Mouse (Mus musculus) spleen, adult 2 months (tissue): ENCODE measurements around the gene Dab2ip. TPM values are rescaled to one million over a fixed set of nuclear protein-coding genes. Genes with fewer than 3 reads are reported as not detected.

Experiments
- DNase-seq, 2 experiments: peaks; one replicate each; pipeline versions ENCODE4 v3.0.0 to v3.0.0-alpha.2; 2012 to 2021; ENCODE audit warnings: low spot score in 2 of 2, low read depth in 1 of 2
- H3K27ac ChIP-seq: fragments of 200-500 bp; 2 replicates; pipeline ENCODE4 v1.5.1; 2012; ENCODE audit warnings: low read length, inconsistent platforms; ENCODE audit not compliant: insufficient read depth
- H3K27me3 ChIP-seq: fragments of 200-500 bp; 2 replicates; pipeline ENCODE4 v1.6.1; 2012; ENCODE audit warnings: mild to moderate bottlenecking, moderate library complexity, low read length, inconsistent platforms; ENCODE audit not compliant: control insufficient read depth, insufficient read depth
- H3K36me3 ChIP-seq: fragments of 200-500 bp; 2 replicates; pipeline ENCODE4 v1.6.1; 2012; ENCODE audit warnings: mild to moderate bottlenecking, low read length, inconsistent platforms; ENCODE audit not compliant: control insufficient read depth, insufficient read depth
- H3K4me1 ChIP-seq: fragments of 200-500 bp; 2 replicates; pipeline ENCODE4 v1.6.1; 2011; ENCODE audit warnings: inconsistent platforms; ENCODE audit not compliant: control insufficient read depth, insufficient read depth, insufficient read length
- H3K4me3 ChIP-seq: fragments of 200-500 bp; 2 replicates; pipeline ENCODE4 v1.5.1; 2011; ENCODE audit warnings: mild to moderate bottlenecking, inconsistent platforms; ENCODE audit not compliant: insufficient read depth, insufficient read length; ENCODE audit errors: extremely low read depth
- CTCF ChIP-seq: fragments of 200-500 bp; IDR thresholded peaks from 2 replicates; pipeline ENCODE4 v1.5.1; 2011; ENCODE audit warnings: mild to moderate bottlenecking, inconsistent platforms; ENCODE audit not compliant: insufficient read depth, insufficient read length, insufficient replicate concordance; ENCODE audit errors: extremely low read depth
- POLR2A ChIP-seq: fragments of 200-500 bp; IDR thresholded peaks from 2 replicates; pipeline ENCODE4 v1.6.1; 2011; ENCODE audit warnings: low read depth, low read length, inconsistent platforms
- WGBS: fragments of 180-500 bp; shearing (Covaris S2); methylation state at CpG from one replicate; pipeline ENCODE4 v1.1.7; 2018; 5-methylcytosine and 5-hydroxymethylcytosine counted together
- polyA plus RNA-seq: library from polyadenylated mRNA; depleted of rRNA; stranded (reverse); fragments of >200 nt; gene quantifications from 2 replicates; pipeline ENCODE4 v1.2.3, GENCODE M21; 2012

Gene Dab2ip
- polyA plus RNA-seq, 1 experiment, result 21.0 TPM

- H3K27ac ChIP-seq, result 0 out of 2 replicates have a peak overlapping the region, but pooled peaks have one; percentile 21
Observed at GRCm38 (mm10) chr2:35729077-35730065, 171.3 kb downstream of the Dab2ip start.

DNA sequence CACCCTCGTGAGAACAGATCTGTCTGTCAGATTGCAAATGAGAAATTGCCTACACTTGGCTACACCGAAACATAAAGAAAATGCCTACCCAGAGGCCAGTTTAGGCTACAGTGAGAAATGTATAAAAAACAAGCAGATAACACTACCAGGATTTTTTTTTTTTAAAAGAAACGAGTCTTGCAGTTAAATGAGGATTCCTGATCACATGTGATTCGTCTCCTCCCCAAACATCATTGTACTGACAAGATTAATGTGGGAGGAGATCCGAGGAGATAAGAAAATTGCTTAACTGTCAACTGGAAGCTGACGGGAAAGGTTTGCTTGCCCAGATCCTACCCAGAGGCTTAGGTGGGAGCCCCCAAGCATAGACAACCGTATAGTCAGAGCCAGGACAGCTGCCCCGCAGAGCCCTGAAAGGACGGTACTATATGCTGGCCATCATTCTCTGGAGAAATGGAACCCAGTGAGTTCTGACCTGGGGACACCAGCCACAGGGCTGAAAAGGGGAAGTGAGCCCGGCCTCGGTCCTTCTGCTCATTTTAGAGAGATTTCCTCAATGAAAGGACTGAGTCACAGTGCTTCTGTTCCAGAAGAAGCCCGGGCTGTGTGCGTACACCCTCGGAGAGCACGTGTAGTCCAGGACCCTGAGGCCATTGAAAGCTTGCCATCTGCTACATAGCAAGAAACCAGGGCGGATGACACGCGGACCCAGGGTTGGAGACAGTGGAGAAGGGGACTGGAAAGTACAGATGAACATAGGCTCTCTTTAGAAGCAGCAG, 173.8 kb downstream of the Dab2ip start:
- H3K27me3 ChIP-seq, result no peaks in the 10 kb centered on the region
- H3K36me3 ChIP-seq, result no peaks in the 10 kb centered on the region
- WGBS, result 25% methylated on average over 18 of the region's 18 CpGs
- H3K4me3 ChIP-seq, result no peak overlapping the region; the same call in 1 of the 2 replicates
- TF ChIP-seq POLR2A, result no peak
- TF ChIP-seq CTCF, result no peak
- no peak overlapping the region for H3K27ac ChIP-seq
- DNase-seq, result peak; percentile 21 to 38
- peaks cover 17% of the 10 kb centered on the region for H3K4me1 ChIP-seq

More at GRCm38 (mm10) chr2:35729077-35730065, 171.3 kb downstream of the Dab2ip start:
- DNase-seq, result peak in 1 of 2 experiments; percentile 26
- peaks cover 17% of the 10 kb centered on the region for H3K4me1 ChIP-seq
- H3K27me3 ChIP-seq, result no peaks in the 10 kb centered on the region
- no peak overlapping the region for H3K4me3 ChIP-seq
- TF ChIP-seq POLR2A (no peak), CTCF (no peak)
- H3K36me3 ChIP-seq, result no peaks in the 10 kb centered on the region
- 53% methylated on average over 16 of the region's 16 CpGs for WGBS

- Histone ChIP-seq H3K27me3 (no peaks in the 10 kb centered on the region), H3K4me1 (peaks cover 13% of the 10 kb centered on the region; the same call in 1 of the 2 replicates), H3K4me3 (no peak overlapping the region), H3K36me3 (no peaks in the 10 kb centered on the region), H3K27ac (no peak overlapping the region)
- 0 out of 2 replicates have a peak, but pooled peaks have one; percentile 10 for TF ChIP-seq CTCF
- no peak for TF ChIP-seq POLR2A
- no peak for DNase-seq
- WGBS, result 92% methylated on average over 2 of the region's 2 CpGs
Observed at GRCm38 (mm10) chr2:35735001-35735400, 176.9 kb downstream of the Dab2ip start.

DNA sequence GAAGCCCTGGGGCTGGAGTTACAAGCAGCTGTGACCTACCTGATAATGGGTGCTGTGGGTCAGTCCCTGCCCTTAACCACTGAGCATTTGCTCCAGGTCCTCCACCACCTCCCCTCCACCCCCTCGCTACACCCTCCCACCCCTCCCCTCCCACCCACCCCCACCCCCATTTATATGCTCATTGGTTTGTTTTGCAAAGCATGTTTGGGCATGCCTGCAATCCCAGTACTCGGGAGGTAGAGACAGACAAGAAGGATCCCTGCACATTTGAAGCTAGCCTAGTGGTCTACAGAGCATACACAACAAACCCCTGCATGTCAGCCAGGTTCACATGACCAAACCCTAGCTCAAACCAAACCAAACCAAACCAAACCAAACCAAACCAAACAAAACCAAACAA, 178.0 kb downstream of the Dab2ip start:
- WGBS, result 91% methylated on average over 2 of the region's 2 CpGs
- Histone ChIP-seq H3K27me3 (no peaks in the 10 kb centered on the region), H3K4me3 (no peak overlapping the region), H3K36me3 (no peaks in the 10 kb centered on the region), H3K27ac (no peak overlapping the region), H3K4me1 (peaks cover 10% of the 10 kb centered on the region; the same call in 1 of the 2 replicates)
- TF ChIP-seq POLR2A (no peak), CTCF (no peak)
- DNase-seq, result no peak

- TF ChIP-seq CTCF (no peak), POLR2A (no peak)
- no peak overlapping the region for H3K4me3 ChIP-seq
- no peaks in the 10 kb centered on the region for H3K27me3 ChIP-seq
- peaks cover 7% of the 10 kb centered on the region; the same call in 1 of the 2 replicates for H3K4me1 ChIP-seq
- no peak overlapping the region for H3K27ac ChIP-seq
- peak in 1 of 2 experiments; percentile 18 for DNase-seq
- no peaks in the 10 kb centered on the region for H3K36me3 ChIP-seq
- WGBS, result 42% methylated on average over 7 of the region's 7 CpGs
Observed at GRCm38 (mm10) chr2:35737467-35738027, 179.5 kb downstream of the Dab2ip start.

DNA sequence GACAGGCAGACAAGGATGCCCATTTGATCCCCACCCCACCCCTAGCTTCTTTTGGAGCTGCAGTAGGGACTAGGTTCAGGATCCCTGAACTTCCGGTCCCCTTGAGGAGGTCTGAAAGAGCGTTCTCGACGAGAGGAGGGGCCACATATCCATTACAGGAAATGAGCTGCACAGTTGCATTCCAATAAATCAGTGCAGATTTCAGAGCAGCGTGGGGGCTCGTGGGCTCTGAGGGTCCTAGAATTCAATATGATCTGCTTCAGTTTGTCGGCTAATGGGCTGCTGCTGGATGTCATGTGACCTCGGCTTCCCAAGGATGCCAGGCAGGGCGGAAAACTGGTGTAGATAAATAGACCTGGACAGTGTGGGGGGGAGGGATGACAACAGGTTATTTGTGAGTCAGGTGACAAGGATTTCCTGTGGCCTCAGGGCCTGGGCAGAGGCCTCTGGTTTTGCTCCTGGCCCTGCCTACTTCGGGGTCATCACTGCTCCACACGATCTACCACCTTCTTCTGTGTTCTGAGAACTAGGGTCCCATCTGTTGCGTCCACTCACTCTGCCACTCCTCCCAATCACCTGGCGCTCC, 181.7 kb downstream of the Dab2ip start:
- 0 out of 2 replicates have a peak, but pooled peaks cover 5% of the 10 kb centered on the region for H3K4me1 ChIP-seq
- WGBS, result 82% methylated on average over 13 of the region's 13 CpGs

More for the DNA sequence above, 181.7 kb downstream of the Dab2ip start:
- no peaks in the 10 kb centered on the region for H3K36me3 ChIP-seq
- no peaks in the 10 kb centered on the region for H3K27me3 ChIP-seq
- DNase-seq, result no peak
- no peak for TF ChIP-seq CTCF
- no peak for TF ChIP-seq POLR2A
- H3K27ac ChIP-seq, result no peak overlapping the region
- H3K4me3 ChIP-seq, result no peak overlapping the region
